Mouse (Mus musculus): ENCODE measurements around the gene Mipol1.

GRCm38 (mm10) chr12:57364027-57364426 is 133.8 kb downstream of the Mipol1 start:
- TF ChIP-seq ETS1 (conservative IDR thresholded peaks at IDR 0.05; ENCODE audit: low read depth, low read length) (no peak), EP300 (IDR thresholded peaks at IDR 0.05; ENCODE audit: low read length) (no peak), POLR2A (IDR thresholded peaks at IDR 0.05; ENCODE audit: low read depth, low read length) (no peak), CTCF (conservative IDR thresholded peaks at IDR 0.05 in 1 of 2, IDR thresholded peaks at IDR 0.05 in 1 of 2; ENCODE audit: low read depth in 2 of 2, low read length in 2 of 2) (no peak), USF2 (conservative IDR thresholded peaks at IDR 0.05; ENCODE audit: low read depth, low read length) (no peak), USF1 (IDR thresholded peaks at IDR 0.05; ENCODE audit: low read depth, low read length) (no peak)
